ENCODE assay signal across 8 mouse cellular contexts in genomic region chr3:142394796-142395508, GRCm38 (mm10). TPM values are rescaled to one million over a fixed set of nuclear protein-coding genes. Genes with fewer than 3 reads are reported as not detected.
DNase-seq lines count a peak whose midpoint lies in the region; ATAC-seq and TF ChIP-seq lines count a peak whose summit lies in the region.

No protein-coding gene starts in this region.

- peak overlapping the region; percentile 78 for H3K4me2 ChIP-seq in heart, embryonic 12.5 days
- H3K4me2 ChIP-seq in kidney, embryonic 16.5 days (replicated peaks; ENCODE audit: low read depth, low read length), result peak overlapping the region; percentile 81
- peak overlapping the region; percentile 90 for H3K4me2 ChIP-seq in liver, embryonic 16.5 days (ENCODE audit: low read depth, low read length)
- peak overlapping the region; percentile 73 for H3K4me2 ChIP-seq in neural tube, embryonic 12.5 days (replicated peaks)

- H3K36me3 ChIP-seq in heart, embryonic 12.5 days, result peaks cover 15% of the 10 kb centered on the region
- no peaks in the 10 kb centered on the region for H3K36me3 ChIP-seq in kidney, embryonic 16.5 days (ENCODE audit: insufficient read depth, low read length)
- no peaks in the 10 kb centered on the region for H3K36me3 ChIP-seq in liver, embryonic 16.5 days (ENCODE audit: control insufficient read depth, insufficient read depth)
- no peaks in the 10 kb centered on the region for H3K36me3 ChIP-seq in neural tube, embryonic 12.5 days
- no peaks in the 10 kb centered on the region for H3K36me3 ChIP-seq in testis, adult 2 months (ENCODE audit: control insufficient read depth, insufficient read depth, low read length)

- no peaks in the 10 kb centered on the region for H3K9me3 ChIP-seq in heart, embryonic 12.5 days (replicated peaks)
- H3K9me3 ChIP-seq in kidney, embryonic 16.5 days (ENCODE audit: low read length), result no peaks in the 10 kb centered on the region
- H3K9me3 ChIP-seq in liver, embryonic 16.5 days (replicated peaks; ENCODE audit: control insufficient read depth, low read length), result no peaks in the 10 kb centered on the region
- H3K9me3 ChIP-seq in neural tube, embryonic 12.5 days, result no peaks in the 10 kb centered on the region

- TF ChIP-seq CTCF in embryonic fibroblast, embryonic 13.5 days (IDR thresholded peaks at IDR 0.05; ENCODE audit: borderline replicate concordance, insufficient read depth, low read length), result no peak
- no peak for TF ChIP-seq CTCF in testis, adult 2 months (IDR thresholded peaks at IDR 0.05; ENCODE audit: control insufficient read depth, insufficient read depth, insufficient replicate concordance, low read depth, low read length)

- peak; percentile 69 for TF ChIP-seq POLR2A in embryonic fibroblast, embryonic 13.5 days (IDR thresholded peaks at IDR 0.05; ENCODE audit: low read depth, low read length)
- no peak for TF ChIP-seq POLR2A in testis, adult 2 months (IDR thresholded peaks at IDR 0.05; ENCODE audit: control insufficient read depth, low read depth, low read length)

- no peaks in the 10 kb centered on the region for H3K27me3 ChIP-seq in heart, embryonic 12.5 days (replicated peaks)
- no peaks in the 10 kb centered on the region for H3K27me3 ChIP-seq in kidney, embryonic 16.5 days (ENCODE audit: insufficient read depth, low read length)
- no peaks in the 10 kb centered on the region for H3K27me3 ChIP-seq in liver, embryonic 16.5 days (ENCODE audit: control insufficient read depth, insufficient read depth, low read depth, low read length)
- no peaks in the 10 kb centered on the region; the same call in 1 of the 2 replicates for H3K27me3 ChIP-seq in neural tube, embryonic 12.5 days (replicated peaks)
- no peaks in the 10 kb centered on the region for H3K27me3 ChIP-seq in testis, adult 2 months (ENCODE audit: control insufficient read depth, insufficient read depth, low read length)

- peak overlapping the region; percentile 81 for H3K4me3 ChIP-seq in embryonic fibroblast, embryonic 13.5 days (ENCODE audit: insufficient read depth, low read length)
- peak overlapping the region; percentile 95 for H3K4me3 ChIP-seq in heart, embryonic 12.5 days
- H3K4me3 ChIP-seq in kidney, embryonic 16.5 days (ENCODE audit: low read length), result peak overlapping the region; percentile 78
- peak overlapping the region; percentile 80 for H3K4me3 ChIP-seq in liver, embryonic 16.5 days (ENCODE audit: low read depth, low read length)
- peak overlapping the region; percentile 80 for H3K4me3 ChIP-seq in neural tube, embryonic 12.5 days
- H3K4me3 ChIP-seq in testis, adult 2 months (ENCODE audit: control insufficient read depth, low read depth, low read length), result peak overlapping the region; percentile 78

- no peaks in the 10 kb centered on the region; the same call in 1 of the 2 replicates for H3K4me1 ChIP-seq in embryonic fibroblast, embryonic 13.5 days (ENCODE audit: control insufficient read depth, insufficient read depth, low read length)
- H3K4me1 ChIP-seq in heart, embryonic 12.5 days (replicated peaks), result peaks cover 20% of the 10 kb centered on the region
- H3K4me1 ChIP-seq in kidney, embryonic 16.5 days (ENCODE audit: insufficient read depth, low read length), result peaks cover 14% of the 10 kb centered on the region
- peaks cover 9% of the 10 kb centered on the region for H3K4me1 ChIP-seq in liver, embryonic 16.5 days (ENCODE audit: control insufficient read depth, low read depth, low read length)
- H3K4me1 ChIP-seq in neural tube, embryonic 12.5 days, result peaks cover 9% of the 10 kb centered on the region
- H3K4me1 ChIP-seq in testis, adult 2 months (ENCODE audit: control insufficient read depth, insufficient read depth, low read length), result no peaks in the 10 kb centered on the region

- WGBS in heart, embryonic 12.5 days, result under 1% methylated on average over 64 of the region's 64 CpGs
- under 1% methylated on average over 53 of the region's 64 CpGs for WGBS in kidney, embryonic 16.5 days
- WGBS in liver, embryonic 16.5 days (ENCODE audit: insufficient replicate concordance), result under 1% methylated on average over 63 of the region's 64 CpGs
- WGBS in neural tube, embryonic 12.5 days, result under 1% methylated on average over 64 of the region's 64 CpGs

- peak; percentile 94 for DNase-seq in 416B (ENCODE audit: low read depth)
- DNase-seq in adrenal gland, adult 2 months, result peak; percentile 89

- ATAC-seq in heart, embryonic 12.5 days (ENCODE audit: insufficient number of reproducible peaks, low FRiP score), result peak; percentile 78
- ATAC-seq in kidney, embryonic 16.5 days (ENCODE audit: low FRiP score, low TSS enrichment), result peak; percentile 85
- ATAC-seq in liver, embryonic 16.5 days (ENCODE audit: low read depth), result peak; percentile 73
- peak; percentile 79 for ATAC-seq in neural tube, embryonic 12.5 days (ENCODE audit: low FRiP score, low read depth)

- peak overlapping the region; percentile 100 for H3K9ac ChIP-seq in heart, embryonic 12.5 days
- peak overlapping the region; percentile 90 for H3K9ac ChIP-seq in kidney, embryonic 16.5 days (replicated peaks; ENCODE audit: low read length)
- H3K9ac ChIP-seq in liver, embryonic 16.5 days (ENCODE audit: low read depth, low read length), result peak overlapping the region; percentile 76
- H3K9ac ChIP-seq in neural tube, embryonic 12.5 days, result peak overlapping the region; percentile 73

- H3K27ac ChIP-seq in embryonic fibroblast, embryonic 13.5 days (ENCODE audit: insufficient read depth, low read length), result peak overlapping the region; percentile 87
- peak overlapping the region; percentile 100 for H3K27ac ChIP-seq in heart, embryonic 12.5 days (ENCODE audit: poor library complexity, severe bottlenecking)
- peak overlapping the region; percentile 91 for H3K27ac ChIP-seq in kidney, embryonic 16.5 days (ENCODE audit: low read length)
- peak overlapping the region; percentile 88 for H3K27ac ChIP-seq in liver, embryonic 16.5 days (ENCODE audit: low read length)
- H3K27ac ChIP-seq in neural tube, embryonic 12.5 days, result no peak overlapping the region
- peak overlapping the region; percentile 60 for H3K27ac ChIP-seq in testis, adult 2 months (ENCODE audit: control insufficient read depth, insufficient read depth, low read depth, low read length)

RNA-seq across cellular contexts. Expression of gene Pdlim5, which starts 0.5 kb away (rescaled TPM):
- total RNA-seq in adrenal gland, adult 2 months (2021), result 100 to 1,000 TPM in 1 of 2 experiments, 10 to 100 TPM in 1; 36.0 to 107 TPM
- polyA plus RNA-seq in adrenal gland, adult 2 months (2012; rRNA removed), result 38.6 and 67.5 TPM in 2 replicates
- 192 and 292 TPM in 2 replicates for polyA plus RNA-seq in embryonic fibroblast, embryonic 13.5 days (2011; ENCODE audit: insufficient read length, low read depth, missing spikeins)
- polyA plus RNA-seq in heart, embryonic 12.5 days (2016; fragmentation: Nextera tagmentation; extraction: Ambion mirVana), result 218 and 224 TPM in 2 replicates
- 47.9 and 50.7 TPM in 2 replicates for polyA plus RNA-seq in kidney, embryonic 16.5 days (2015; fragmentation: Nextera tagmentation; extraction: Ambion mirVana)
- 13.3 and 14.7 TPM in 2 replicates for polyA plus RNA-seq in liver, embryonic 16.5 days (2015; fragmentation: Nextera tagmentation; extraction: Ambion mirVana)
- 16.1 and 18.1 TPM in 2 replicates for polyA plus RNA-seq in neural tube, embryonic 12.5 days (2016; fragmentation: Nextera tagmentation; extraction: Ambion mirVana)
- polyA plus RNA-seq in testis, adult 2 months (2012; rRNA removed), result 10.6 and 11.2 TPM in 2 replicates
